Mouse (Mus musculus) ES-Bruce4 (cell line): ENCODE measurements around the gene Noct. TPM values are rescaled to one million over a fixed set of nuclear protein-coding genes. Genes with fewer than 3 reads are reported as not detected.
A peak's percentile ranks its signal among the peaks of the same experiment; 100 is the strongest.
"Not testable (repeated sequence)": the region's sequence is repeated elsewhere in the genome, so short reads cannot be mapped to it uniquely, and the experiment has no call there.

ENCODE experiments used
- H3K27ac ChIP-seq: 2 replicates; pipeline ENCODE4 v1.5.1; 2012; ENCODE audit warnings: low read length, inconsistent platforms; ENCODE audit not compliant: insufficient read depth
- H3K27me3 ChIP-seq: 2 replicates; pipeline ENCODE4 v1.6.1; 2012; ENCODE audit warnings: mild to moderate bottlenecking, low read length, inconsistent platforms; ENCODE audit not compliant: control insufficient read depth, poor library complexity, insufficient read depth, severe bottlenecking
- H3K36me3 ChIP-seq: 2 replicates; pipeline ENCODE4 v1.6.1; 2012; ENCODE audit warnings: inconsistent platforms, mild to moderate bottlenecking, low read length, moderate library complexity; ENCODE audit not compliant: control insufficient read depth, poor library complexity, insufficient read depth, severe bottlenecking
- H3K4me1 ChIP-seq: one replicate; pipeline ENCODE4 v1.8.1; 2011; ENCODE audit warnings: low read length; ENCODE audit not compliant: control insufficient read depth, insufficient read depth
- H3K4me3 ChIP-seq: 2 replicates; pipeline ENCODE4 v1.5.1; 2011; ENCODE audit warnings: low read depth, mild to moderate bottlenecking, low read length
- H3K9ac ChIP-seq: 2 replicates; pipeline ENCODE4 v1.6.1; 2012; ENCODE audit warnings: low read depth, mild to moderate bottlenecking, inconsistent platforms; ENCODE audit not compliant: poor library complexity, severe bottlenecking
- H3K9me3 ChIP-seq: replicated peaks from 2 replicates; pipeline ENCODE4 v1.6.1; 2012; ENCODE audit warnings: mild to moderate bottlenecking, low read length, inconsistent platforms; ENCODE audit not compliant: control insufficient read depth, poor library complexity, insufficient read depth, severe bottlenecking
- CTCF ChIP-seq: IDR thresholded peaks from one replicate; pipeline ENCODE4 v1.8.1; 2011; ENCODE audit warnings: low read depth, low read length
- EP300 ChIP-seq: IDR thresholded peaks from 2 replicates; pipeline ENCODE4 v1.6.1; 2011; ENCODE audit warnings: low read depth, low read length; ENCODE audit not compliant: insufficient read depth
- POLR2A ChIP-seq: IDR thresholded peaks from one replicate; pipeline ENCODE4 v1.8.1; 2011; ENCODE audit warnings: low read length; ENCODE audit not compliant: insufficient read depth
- polyA plus RNA-seq: library from polyadenylated mRNA; stranded (reverse); fragments of >200 nt; gene quantifications from 2 replicates; pipeline ENCODE4 v1.2.4, GENCODE M21; 2011; ENCODE audit warnings: low read depth; ENCODE audit not compliant: missing spikeins, insufficient read depth, insufficient read length

Gene Noct
- 33.7 and 35.6 TPM in 2 replicates for polyA plus RNA-seq

DNA sequence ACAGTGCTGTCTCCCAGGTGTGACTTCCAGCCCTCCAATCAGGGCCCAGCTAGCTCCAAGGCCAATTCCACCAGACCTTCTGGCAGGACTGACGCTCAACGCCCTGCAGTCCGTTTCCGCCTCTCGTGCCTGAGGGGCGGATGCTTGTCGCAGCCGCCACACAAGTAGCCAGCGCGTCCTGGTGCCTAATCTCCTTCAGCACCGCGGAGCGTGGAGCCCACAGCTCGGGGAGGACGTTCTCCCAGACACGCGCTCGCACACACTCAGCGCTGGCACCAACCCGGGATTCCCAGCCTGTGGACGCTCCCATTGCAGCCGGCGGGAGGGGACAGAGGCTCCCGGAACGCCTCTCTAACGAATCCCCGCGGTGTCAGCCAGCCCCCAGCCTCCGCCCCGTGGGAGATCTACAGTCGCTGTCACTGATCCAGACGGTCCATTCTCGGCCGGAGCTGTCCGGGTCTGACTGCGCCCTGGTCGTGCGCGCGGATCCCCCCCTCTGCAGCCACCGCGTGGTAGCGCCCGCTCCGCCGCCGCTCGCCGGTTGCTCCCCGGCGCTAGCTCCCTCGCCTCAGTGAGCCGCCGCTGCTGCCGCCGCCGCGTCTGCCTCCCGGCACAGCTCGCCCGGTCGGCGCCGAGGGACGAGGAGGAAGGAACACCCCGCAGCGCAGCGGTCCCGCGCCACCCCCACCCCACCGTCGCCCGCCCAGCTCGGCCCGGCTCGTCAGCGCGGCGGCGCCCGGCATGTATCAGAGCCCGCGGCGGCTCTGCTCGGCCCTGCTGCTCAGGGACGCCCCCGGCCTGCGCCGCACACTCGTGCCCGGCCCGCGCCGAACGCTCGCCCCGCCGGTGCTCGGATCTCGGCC, at the start of gene Noct:
TSS of gene Noct (plus strand) at position 85 of the 863 bp plus-strand sequence.
- H3K4me3 ChIP-seq: peak within 1 kb of the TSS; percentile 84
- no peak; the same call in 1 of the 2 replicates for TF ChIP-seq EP300
- TF ChIP-seq CTCF: no peak
- TF ChIP-seq POLR2A: peak; percentile 85

DNA sequence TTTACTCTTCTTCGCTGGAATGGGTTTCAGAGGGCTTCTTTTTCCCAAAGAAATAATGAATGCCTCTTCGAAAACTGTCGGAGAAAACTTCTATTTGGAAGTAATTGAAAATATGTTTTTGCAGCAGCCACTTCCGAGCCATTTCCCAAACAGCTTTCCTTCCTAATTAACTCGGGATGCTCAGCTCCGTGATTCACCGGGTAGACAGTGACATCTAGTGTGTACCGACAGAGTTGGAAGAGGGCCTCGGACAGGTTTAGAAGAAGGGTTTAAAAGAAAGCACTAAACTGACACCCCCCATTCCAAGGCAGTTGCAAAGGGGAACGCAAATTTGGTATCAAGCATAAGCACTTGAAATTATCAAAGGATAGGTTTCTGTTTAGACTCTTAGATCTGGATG, 46.1 kb upstream of the Noct start:
- Histone ChIP-seq H3K4me1 (no peaks in the 10 kb centered on the region), H3K9ac (no peak overlapping the region), H3K4me3 (no peak overlapping the region), H3K27me3 (no peaks in the 10 kb centered on the region), H3K27ac (no peak overlapping the region), H3K9me3 (no peaks in the 10 kb centered on the region), H3K36me3 (no peaks in the 10 kb centered on the region)
- TF ChIP-seq CTCF (no peak), EP300 (no peak), POLR2A (no peak)

More for the DNA sequence above, at the start of gene Noct:
- no peaks in the 10 kb centered on the region; the same call in 1 of the 2 replicates for H3K36me3 ChIP-seq
- no peaks in the 10 kb centered on the region for H3K9me3 ChIP-seq
- H3K27ac ChIP-seq: peak within 1 kb of the TSS; percentile 86
- peak within 1 kb of the TSS; percentile 95 for H3K9ac ChIP-seq
- H3K27me3 ChIP-seq: no peaks in the 10 kb centered on the region
- no peaks in the 10 kb centered on the region for H3K4me1 ChIP-seq

DNA sequence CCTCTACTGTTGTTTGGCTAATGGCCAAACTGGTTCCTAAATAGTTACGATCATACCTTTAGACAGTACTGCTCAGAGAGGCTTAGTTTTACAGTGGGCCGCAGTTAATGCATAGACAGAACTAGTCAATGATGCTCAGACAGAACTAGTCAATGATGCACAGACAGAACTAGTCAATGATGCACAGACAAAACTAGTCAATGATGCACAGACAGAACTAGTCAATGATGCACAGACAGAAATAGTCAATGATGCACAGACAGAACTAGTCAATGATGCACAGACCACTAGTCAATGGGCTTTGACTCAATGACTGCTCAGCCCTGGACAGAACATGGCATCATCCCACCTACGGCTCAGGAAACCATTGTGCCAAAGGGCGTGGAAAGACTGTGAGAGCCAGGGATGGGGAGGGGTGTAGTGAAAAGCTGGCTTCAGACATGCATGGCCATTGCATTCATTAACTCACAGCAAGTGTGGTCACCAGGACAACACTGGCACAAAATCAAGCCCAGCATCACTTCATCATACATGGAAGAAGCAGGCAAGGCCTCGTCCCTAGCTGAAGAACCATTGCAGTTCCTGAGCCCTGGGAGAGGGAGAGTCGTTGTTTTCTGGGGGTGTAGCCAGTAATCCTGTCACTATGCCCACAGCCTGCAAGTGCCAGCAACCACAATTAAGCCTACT, 44.6 kb upstream of the Noct start:
- no peak overlapping the region for H3K9ac ChIP-seq
- no peaks in the 10 kb centered on the region for H3K4me1 ChIP-seq
- no peak overlapping the region for H3K4me3 ChIP-seq
- TF ChIP-seq CTCF (no peak), EP300 (no peak), POLR2A (no peak)
- H3K27ac ChIP-seq: no peak overlapping the region
- no peaks in the 10 kb centered on the region for H3K36me3 ChIP-seq
- H3K27me3 ChIP-seq: no peaks in the 10 kb centered on the region
- no peaks in the 10 kb centered on the region for H3K9me3 ChIP-seq

DNA sequence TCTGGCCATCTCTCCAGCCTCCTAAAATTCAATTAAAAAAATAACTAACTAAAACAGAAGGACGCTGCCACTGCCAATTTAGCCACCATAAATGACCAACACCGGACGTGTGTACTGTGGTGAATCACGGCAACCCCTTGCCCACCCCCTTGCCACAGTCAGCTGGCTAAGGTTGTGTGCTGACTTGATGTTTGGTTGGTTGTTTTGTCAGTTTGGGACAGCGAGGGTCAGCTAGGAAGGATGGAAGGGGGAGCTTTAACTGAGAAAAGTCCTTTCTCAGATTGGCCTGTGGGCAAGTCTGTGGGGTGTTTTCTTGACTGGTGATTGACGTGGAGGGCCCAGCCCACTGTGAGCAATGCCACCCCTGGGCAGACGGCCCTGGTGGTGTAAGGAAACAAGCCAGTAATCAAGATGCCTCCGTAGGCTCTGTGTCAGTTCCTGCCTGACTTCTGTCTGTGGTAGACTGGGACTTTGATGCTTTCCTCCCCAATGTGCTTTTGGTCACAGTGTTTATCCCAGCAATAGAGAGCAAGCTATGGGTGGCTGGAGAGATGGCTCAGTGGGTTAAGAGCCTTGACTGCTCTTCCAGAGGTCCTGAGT, 43.8 kb upstream of the Noct start:
- TF ChIP-seq CTCF (no peak), POLR2A (no peak), EP300 (no peak)
- no peaks in the 10 kb centered on the region for H3K36me3 ChIP-seq
- no peak overlapping the region for H3K27ac ChIP-seq
- H3K4me3 ChIP-seq: no peak overlapping the region
- H3K27me3 ChIP-seq: no peaks in the 10 kb centered on the region
- no peaks in the 10 kb centered on the region for H3K9me3 ChIP-seq
- H3K9ac ChIP-seq: no peak overlapping the region
- no peaks in the 10 kb centered on the region for H3K4me1 ChIP-seq

DNA sequence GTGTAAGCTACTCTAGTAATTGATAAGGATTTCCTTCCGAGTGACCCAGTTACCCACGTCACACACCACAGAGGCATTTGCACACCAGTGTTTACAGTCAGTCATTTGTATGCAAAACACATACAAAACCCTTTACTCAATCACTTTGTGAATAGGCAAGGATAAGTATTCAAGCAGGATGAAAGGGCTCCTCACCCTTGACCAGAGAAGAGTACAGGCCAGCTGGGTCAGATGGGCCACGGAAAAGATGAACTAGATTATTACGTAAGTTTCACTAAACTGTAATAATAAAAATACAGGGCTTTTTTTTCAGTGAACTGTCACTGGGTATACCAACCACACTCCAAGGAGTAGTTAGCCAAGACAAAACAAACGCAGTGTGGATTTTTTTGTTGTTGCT, 41.8 kb upstream of the Noct start:
- Histone ChIP-seq H3K27me3 (no peaks in the 10 kb centered on the region), H3K27ac (no peak overlapping the region), H3K9me3 (no peaks in the 10 kb centered on the region), H3K4me1 (no peaks in the 10 kb centered on the region), H3K4me3 (no peak overlapping the region), H3K9ac (no peak overlapping the region), H3K36me3 (no peaks in the 10 kb centered on the region)
- TF ChIP-seq CTCF: no peak

DNA sequence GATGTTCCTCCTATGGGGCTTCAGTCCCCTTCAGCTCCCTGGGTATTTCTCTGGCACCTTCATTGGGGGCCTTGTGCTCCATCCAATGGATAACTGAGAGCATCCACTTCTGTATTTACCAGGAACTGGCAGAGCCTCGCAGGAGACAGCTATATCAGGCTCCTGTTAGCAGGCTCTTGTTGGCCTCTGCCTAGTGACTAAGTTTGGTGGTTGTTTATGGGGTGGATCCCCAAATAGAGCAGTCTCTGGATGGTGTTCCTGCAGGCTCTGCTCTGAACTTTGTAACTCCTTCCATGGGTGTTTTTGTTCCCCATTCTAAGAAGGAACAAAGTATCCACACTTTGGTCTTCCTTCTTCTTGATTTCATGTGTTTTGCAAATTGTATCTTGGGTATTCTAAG, 40.7 kb upstream of the Noct start:
- not testable (repeated sequence) for H3K36me3 ChIP-seq, H3K4me3 ChIP-seq, H3K27ac ChIP-seq, H3K4me1 ChIP-seq, H3K9ac ChIP-seq, H3K27me3 ChIP-seq, H3K9me3 ChIP-seq

DNA sequence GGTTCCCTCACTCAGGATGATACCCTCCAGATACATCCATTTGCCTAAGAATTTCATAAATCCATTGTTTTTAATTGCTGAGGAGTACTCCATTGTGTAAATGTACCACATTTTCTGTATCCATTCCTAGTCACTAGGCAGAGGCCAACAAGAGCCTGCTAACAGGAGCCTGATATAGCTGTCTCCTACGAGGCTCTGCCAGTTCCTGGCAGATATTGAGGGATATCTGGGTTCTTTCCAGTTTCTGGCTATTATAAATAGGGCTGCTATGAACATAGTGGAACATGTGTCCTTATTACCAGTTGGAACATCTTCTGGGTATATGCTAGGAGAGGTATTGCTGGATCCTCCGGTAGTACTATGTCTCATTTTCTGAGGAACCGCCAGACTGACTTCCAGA, 40.3 kb upstream of the Noct start:
- not testable (repeated sequence) for H3K9me3 ChIP-seq, H3K4me3 ChIP-seq, H3K4me1 ChIP-seq, H3K36me3 ChIP-seq, H3K9ac ChIP-seq, H3K27ac ChIP-seq, H3K27me3 ChIP-seq
